Mouse (Mus musculus) embryonic fibroblast, embryonic 13.5 days (primary cell): ENCODE measurements around the gene Bod1.

ENCODE experiments used
- CTCF ChIP-seq: IDR thresholded peaks from 2 replicates; pipeline ENCODE4 v1.5.1; 2011; ENCODE audit warnings: mild to moderate bottlenecking, control low read depth, low read length, moderate library complexity, borderline replicate concordance; ENCODE audit not compliant: insufficient read depth
- POLR2A ChIP-seq: IDR thresholded peaks from 2 replicates; pipeline ENCODE4 v1.6.1; 2011; ENCODE audit warnings: low read depth, mild to moderate bottlenecking, control low read depth, low read length, moderate library complexity

DNA sequence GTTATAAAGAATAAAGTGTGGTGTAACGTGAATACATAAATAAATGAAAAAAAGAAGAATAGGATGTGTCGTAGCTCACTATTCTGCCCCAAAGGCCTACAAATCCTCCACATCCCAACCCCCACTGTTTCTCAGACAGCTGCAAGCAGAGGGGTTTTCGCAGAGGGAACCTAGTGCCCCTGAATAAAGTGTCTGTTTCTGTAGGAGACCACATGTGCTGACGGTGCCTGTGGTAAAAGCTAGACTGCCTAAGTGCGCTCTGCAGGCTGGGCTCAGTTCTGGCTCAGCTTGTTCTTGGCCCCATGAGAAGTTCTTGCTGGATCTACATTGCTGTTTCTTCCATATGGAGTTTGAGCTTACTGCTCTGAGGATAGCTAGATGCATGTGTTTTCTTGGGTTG, 5.6 kb upstream of the Bod1 start:
- no peak for TF ChIP-seq POLR2A
- no peak for TF ChIP-seq CTCF
